Mouse (Mus musculus): Measurements from ENCODE around the gene Dnaaf5.
A peak's percentile ranks its signal among the peaks of the same experiment; 100 is the strongest.

Gene Dnaaf5

GRCm38 (mm10) chr5:139190958-139191357, 40.9 kb downstream of the Dnaaf5 start:
- no peak for DNase-seq (ENCODE audit: extremely low read depth, insufficient read length, low spot score)

GRCm38 (mm10) chr5:139198779-139199178, 48.8 kb downstream of the Dnaaf5 start:
- no peak for DNase-seq (ENCODE audit: extremely low read depth, insufficient read length, low spot score)

- no peak for DNase-seq (ENCODE audit: extremely low read depth, insufficient read length, low spot score)
Measured at GRCm38 (mm10) chr5:139199636-139199994, 49.6 kb downstream of the Dnaaf5 start.

GRCm38 (mm10) chr5:139199995-139200769, 50.2 kb downstream of the Dnaaf5 start, which contains the start of gene Sun1:
Gene Sun1, plus strand, starts transcription at chr5:139200637.
- peak; percentile 100 for DNase-seq (ENCODE audit: extremely low read depth, insufficient read length, low spot score)

GRCm38 (mm10) chr5:139200770-139201569, 50.9 kb downstream of the Dnaaf5 start:
- no peak for DNase-seq (ENCODE audit: extremely low read depth, insufficient read length, low spot score)

GRCm38 (mm10) chr5:139202127-139202526, 52.1 kb downstream of the Dnaaf5 start:
- DNase-seq (ENCODE audit: extremely low read depth, insufficient read length, low spot score) = no peak

GRCm38 (mm10) chr5:139203312-139203711, 53.3 kb downstream of the Dnaaf5 start:
- no peak for DNase-seq (ENCODE audit: extremely low read depth, insufficient read length, low spot score)

GRCm38 (mm10) chr5:139206081-139206480, 56.1 kb downstream of the Dnaaf5 start:
- no peak for DNase-seq (ENCODE audit: extremely low read depth, insufficient read length, low spot score)

- no peak for DNase-seq (ENCODE audit: extremely low read depth, insufficient read length, low spot score)
Measured at GRCm38 (mm10) chr5:139206525-139206924, 56.5 kb downstream of the Dnaaf5 start.

- no peak for DNase-seq (ENCODE audit: extremely low read depth, insufficient read length, low spot score)
Measured at GRCm38 (mm10) chr5:139208183-139208582, 58.2 kb downstream of the Dnaaf5 start.

- no peak for DNase-seq (ENCODE audit: extremely low read depth, insufficient read length, low spot score)
Measured at GRCm38 (mm10) chr5:139208871-139209684, 59.1 kb downstream of the Dnaaf5 start.

GRCm38 (mm10) chr5:139209685-139210026, 59.6 kb downstream of the Dnaaf5 start:
- no peak for DNase-seq (ENCODE audit: extremely low read depth, insufficient read length, low spot score)

GRCm38 (mm10) chr5:139211737-139212385, 61.8 kb downstream of the Dnaaf5 start:
- DNase-seq (ENCODE audit: extremely low read depth, insufficient read length, low spot score) = no peak

- no peak for DNase-seq (ENCODE audit: extremely low read depth, insufficient read length, low spot score)
Measured at GRCm38 (mm10) chr5:139214298-139214697, 64.3 kb downstream of the Dnaaf5 start.

GRCm38 (mm10) chr5:139215184-139215583, 65.2 kb downstream of the Dnaaf5 start:
- DNase-seq (ENCODE audit: extremely low read depth, insufficient read length, low spot score) = peak; percentile 79

GRCm38 (mm10) chr5:139216121-139216520, 66.1 kb downstream of the Dnaaf5 start:
- no peak for DNase-seq (ENCODE audit: extremely low read depth, insufficient read length, low spot score)

- DNase-seq (ENCODE audit: extremely low read depth, insufficient read length, low spot score) = no peak
Measured at GRCm38 (mm10) chr5:139216774-139217173, 66.8 kb downstream of the Dnaaf5 start.

GRCm38 (mm10) chr5:139220006-139220515, 70.0 kb downstream of the Dnaaf5 start:
- no peak for DNase-seq (ENCODE audit: extremely low read depth, insufficient read length, low spot score)

- no peak for DNase-seq (ENCODE audit: extremely low read depth, insufficient read length, low spot score)
Measured at GRCm38 (mm10) chr5:139220610-139221009, 70.6 kb downstream of the Dnaaf5 start.

- DNase-seq (ENCODE audit: extremely low read depth, insufficient read length, low spot score) = no peak
Measured at GRCm38 (mm10) chr5:139223331-139223730, 73.3 kb downstream of the Dnaaf5 start.
